Mouse (Mus musculus) fat pad, adult 2 months (tissue): Measurements from ENCODE around the gene Ocel1.
"Not testable (repeated sequence)": the region's sequence is repeated elsewhere in the genome, so short reads cannot be mapped to it uniquely, and the experiment has no call there.

Experiments used
- DNase-seq: peaks from one replicate; pipeline ENCODE4 v3.0.0-alpha.2; 2011; ENCODE audit warnings: low read depth, low spot score; ENCODE audit errors: extremely low read depth

Gene Ocel1

GRCm38 (mm10) chr8:71371236-71371848, at the start of gene Ocel1:
TSS of gene Ocel1 (plus strand) at chr8:71371298.
- no peak for DNase-seq

- DNase-seq = no peak
These were observed 48.2 kb upstream of the Ocel1 start for GRCm38 (mm10) chr8:71322939-71323338.

GRCm38 (mm10) chr8:71324848-71325247, 46.2 kb upstream of the Ocel1 start:
- no peak for DNase-seq

- not testable (repeated sequence) for DNase-seq
These were observed 33.3 kb upstream of the Ocel1 start for GRCm38 (mm10) chr8:71337834-71338233.

GRCm38 (mm10) chr8:71340625-71341024, 30.5 kb upstream of the Ocel1 start:
- DNase-seq = no peak

GRCm38 (mm10) chr8:71346581-71346980, 24.5 kb upstream of the Ocel1 start:
- DNase-seq = no peak

- DNase-seq = no peak
These were observed 20.0 kb upstream of the Ocel1 start for GRCm38 (mm10) chr8:71351117-71351516.

- no peak for DNase-seq
These were observed 19.6 kb upstream of the Ocel1 start for GRCm38 (mm10) chr8:71351520-71351919.

GRCm38 (mm10) chr8:71358026-71358425, 13.1 kb upstream of the Ocel1 start:
- DNase-seq = no peak

GRCm38 (mm10) chr8:71366771-71367528, 4.1 kb upstream of the Ocel1 start, which contains the start of gene Use1:
TSS of gene Use1 (plus strand) at chr8:71366848.
- DNase-seq = no peak

- no peak for DNase-seq
These were observed 3.4 kb upstream of the Ocel1 start for GRCm38 (mm10) chr8:71367529-71368176.

GRCm38 (mm10) chr8:71368366-71368765, 2.7 kb upstream of the Ocel1 start:
- DNase-seq = no peak

- DNase-seq = no peak
These were observed 1.9 kb upstream of the Ocel1 start for GRCm38 (mm10) chr8:71369040-71369718.

- no peak for DNase-seq
These were observed 325 bp upstream of the Ocel1 start for GRCm38 (mm10) chr8:71370711-71371235.

- DNase-seq = no peak
These were observed 1.3 kb downstream of the Ocel1 start for GRCm38 (mm10) chr8:71372427-71372826.

GRCm38 (mm10) chr8:71373000-71373399, 1.9 kb downstream of the Ocel1 start:
- DNase-seq = no peak

GRCm38 (mm10) chr8:71374616-71375206, 3.6 kb downstream of the Ocel1 start:
- no peak for DNase-seq

GRCm38 (mm10) chr8:71375581-71376422, 4.7 kb downstream of the Ocel1 start:
- DNase-seq = no peak

GRCm38 (mm10) chr8:71376423-71377030, 5.4 kb downstream of the Ocel1 start:
- DNase-seq = no peak
